Mouse (Mus musculus) myocyte (in vitro differentiated cells): Measurements from ENCODE around the gene Srl. TPM values are rescaled to one million over a fixed set of nuclear protein-coding genes. Genes with fewer than 3 reads are reported as not detected.
A peak's percentile ranks its signal among the peaks of the same experiment; 100 is the strongest.

Experiments used
- H3K27me3 ChIP-seq: one replicate; pipeline ENCODE4 v1.6.1; 2011; ENCODE audit not compliant: control insufficient read depth, insufficient read depth, insufficient read length
- H3K36me3 ChIP-seq: one replicate; pipeline ENCODE4 v1.6.1; 2011; ENCODE audit not compliant: control insufficient read depth, insufficient read depth
- H3K4me2 ChIP-seq: one replicate; pipeline ENCODE4 v1.6.1; 2011; ENCODE audit warnings: low read depth, control low read depth
- H3K4me3 ChIP-seq: one replicate; pipeline ENCODE4 v1.5.1; 2011; ENCODE audit warnings: mild to moderate bottlenecking, control low read depth, moderate library complexity
- H3K79me2 ChIP-seq: one replicate; pipeline ENCODE4 v1.6.1; 2011; ENCODE audit not compliant: control insufficient read depth, insufficient read depth
- H3ac ChIP-seq: one replicate; pipeline ENCODE4 v1.6.1; 2011; ENCODE audit not compliant: control insufficient read depth, insufficient read length
- CEBPB ChIP-seq: IDR thresholded peaks from 2 replicates; pipeline ENCODE4 v1.6.1; 2011; ENCODE audit warnings: mild to moderate bottlenecking, moderate library complexity; ENCODE audit not compliant: poor library complexity, insufficient read depth, severe bottlenecking
- E2F4 ChIP-seq: IDR thresholded peaks from one replicate; pipeline ENCODE4 v1.6.1; 2011; ENCODE audit warnings: mild to moderate bottlenecking, control low read depth, moderate library complexity; ENCODE audit not compliant: insufficient read depth
- MAX ChIP-seq: IDR thresholded peaks from one replicate; pipeline ENCODE4 v1.6.1; 2011; ENCODE audit warnings: low read depth, mild to moderate bottlenecking, control low read depth
- MYOD1 ChIP-seq, 3 experiments: IDR thresholded peaks; one replicate each; pipeline ENCODE4 v1.6.1; 2011; ENCODE audit warnings: control low read depth in 2 of 3, low read depth in 2 of 3, mild to moderate bottlenecking in 2 of 3, moderate library complexity in 1 of 3; ENCODE audit not compliant: insufficient read length in 2 of 3, control insufficient read depth in 1 of 3
- MYOG ChIP-seq, 3 experiments: IDR thresholded peaks; one replicate each; pipeline ENCODE4 v1.6.1; 2011; ENCODE audit warnings: control low read depth in 2 of 3, low read depth in 2 of 3, mild to moderate bottlenecking in 2 of 3; ENCODE audit not compliant: insufficient read length in 2 of 3, control insufficient read depth in 1 of 3, insufficient read depth in 1 of 3
- POLR2A ChIP-seq: IDR thresholded peaks from one replicate; pipeline ENCODE4 v1.6.1; 2011; ENCODE audit warnings: low read depth, mild to moderate bottlenecking, control low read depth, moderate library complexity; ENCODE audit not compliant: insufficient read length
- POLR2AphosphoS2 ChIP-seq: IDR thresholded peaks from one replicate; pipeline ENCODE4 v1.6.1; 2011; ENCODE audit warnings: low read depth, control low read depth; ENCODE audit not compliant: insufficient read length
- REST ChIP-seq: IDR thresholded peaks from one replicate; pipeline ENCODE4 v1.6.1; 2011; ENCODE audit warnings: mild to moderate bottlenecking, control low read depth, moderate library complexity; ENCODE audit not compliant: insufficient read depth, insufficient read length
- SRF ChIP-seq: IDR thresholded peaks from one replicate; pipeline ENCODE4 v1.6.1; 2011; ENCODE audit warnings: low read depth; ENCODE audit not compliant: control insufficient read depth, insufficient read length
- TCF12 ChIP-seq: IDR thresholded peaks from one replicate; pipeline ENCODE4 v1.6.1; 2011; ENCODE audit warnings: mild to moderate bottlenecking, control low read depth; ENCODE audit not compliant: poor library complexity, insufficient read depth, severe bottlenecking
- TCF3 ChIP-seq: IDR thresholded peaks from one replicate; pipeline ENCODE4 v1.6.1; 2011; ENCODE audit warnings: low read depth, control low read depth; ENCODE audit not compliant: insufficient read length
- USF1 ChIP-seq: IDR thresholded peaks from one replicate; pipeline ENCODE4 v1.6.1; 2011; ENCODE audit warnings: low read depth, mild to moderate bottlenecking, control low read depth, moderate library complexity
- polyA plus RNA-seq: library from polyadenylated mRNA; unstranded; fragments of >200 nt; fragmentation: generic; extraction: Trizol; gene quantifications from one replicate; pipeline ENCODE4 v1.2.1, GENCODE M21; 2012; ENCODE audit warnings: missing spikeins

Gene Srl
- polyA plus RNA-seq, 1 experiment, result 381 TPM

DNA sequence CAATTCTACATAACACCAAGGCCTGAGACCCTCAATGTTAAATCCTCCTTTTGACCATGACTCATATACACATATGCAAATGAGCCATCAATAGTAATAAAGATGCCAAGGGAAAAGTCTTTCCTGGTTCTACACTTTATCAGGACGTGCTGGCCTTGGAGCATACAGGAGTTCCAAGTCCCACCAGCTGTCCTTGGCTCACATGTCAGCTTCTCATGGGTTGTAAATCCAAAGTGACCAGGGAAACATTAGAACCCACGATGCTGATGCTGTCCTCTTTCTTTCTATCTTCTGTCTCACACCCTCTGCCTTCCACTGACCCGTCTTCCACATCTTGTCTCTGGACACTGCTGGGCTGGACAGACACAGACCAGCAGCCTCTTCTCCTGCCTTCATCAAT is 39.9 kb downstream of the Srl start:
- Histone ChIP-seq H3K27me3 (no peaks in the 10 kb centered on the region), H3K4me3 (no peak overlapping the region), H3ac (no peak overlapping the region), H3K79me2 (peaks cover 54% of the 10 kb centered on the region), H3K4me2 (no peak overlapping the region), H3K36me3 (peaks cover 16% of the 10 kb centered on the region)
- peak in 1 of 3 experiments; percentile 54 for TF ChIP-seq MYOG (IDR thresholded peaks at IDR 0.05; ENCODE audit: control insufficient read depth in 1 of 3, insufficient read depth in 1 of 3, insufficient read length in 2 of 3, low read depth in 2 of 3)
- peak in 1 of 3 experiments; percentile 25 for TF ChIP-seq MYOD1 (IDR thresholded peaks at IDR 0.05; ENCODE audit: control insufficient read depth in 1 of 3, insufficient read length in 2 of 3, low read depth in 2 of 3)
- TF ChIP-seq MAX, result no peak

DNA sequence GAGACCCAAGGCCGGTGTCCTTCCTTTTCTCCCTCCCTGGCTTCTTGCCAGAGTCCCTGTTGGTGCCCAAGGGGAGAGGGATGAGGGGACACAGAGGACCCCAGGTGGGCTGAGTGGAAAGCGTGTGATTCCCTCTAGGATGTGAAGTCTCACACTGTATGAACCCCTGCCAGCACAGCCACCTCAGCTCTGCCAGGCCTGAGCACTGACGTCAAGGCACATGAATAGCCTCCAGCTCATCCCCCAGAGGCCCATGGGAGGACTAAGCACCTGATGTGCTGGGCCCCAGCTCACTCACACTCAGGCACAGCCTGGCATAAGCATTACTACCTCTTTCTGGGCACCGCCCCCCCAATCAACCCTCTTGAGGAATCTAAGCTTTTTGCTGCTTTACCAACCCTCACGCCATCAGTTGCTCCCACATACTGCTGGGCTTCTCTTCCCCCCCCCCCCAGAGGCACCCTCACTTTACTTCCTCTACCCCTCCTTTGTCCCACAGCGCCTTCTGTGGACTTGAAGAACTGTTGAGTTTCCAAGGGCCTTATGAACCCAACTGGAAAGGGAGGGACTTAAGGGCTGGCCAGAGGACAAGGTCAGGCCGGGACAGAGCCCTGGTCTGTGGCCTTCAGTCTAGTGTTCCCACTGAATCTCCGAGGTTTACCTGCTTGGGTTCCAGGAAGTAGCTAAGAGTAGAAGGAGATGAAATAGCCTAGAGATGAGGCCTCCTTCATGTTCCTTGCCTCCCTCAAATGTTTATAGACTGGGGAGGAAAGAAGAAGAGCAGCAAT is 40.8 kb downstream of the Srl start:
- H3ac ChIP-seq, result no peak overlapping the region
- H3K36me3 ChIP-seq, result peaks cover 19% of the 10 kb centered on the region
- no peak overlapping the region for H3K4me3 ChIP-seq
- H3K27me3 ChIP-seq, result no peaks in the 10 kb centered on the region
- TF ChIP-seq MYOG (IDR thresholded peaks at IDR 0.05; ENCODE audit: control insufficient read depth in 1 of 3, insufficient read depth in 1 of 3, insufficient read length in 2 of 3, low read depth in 2 of 3), result peak in 1 of 3 experiments; percentile 18
- TF ChIP-seq E2F4, result no peak
- no peak for TF ChIP-seq POLR2AphosphoS2
- no peak for TF ChIP-seq SRF
- TF ChIP-seq MYOD1 (IDR thresholded peaks at IDR 0.05; ENCODE audit: control insufficient read depth in 1 of 3, insufficient read length in 2 of 3, low read depth in 2 of 3), result peak in 1 of 3 experiments; percentile 9
- TF ChIP-seq CEBPB, result no peak
- TF ChIP-seq REST, result no peak
- no peak for TF ChIP-seq MAX
- peak overlapping the region; percentile 6 for H3K4me2 ChIP-seq
- peaks cover 46% of the 10 kb centered on the region for H3K79me2 ChIP-seq

GRCm38 (mm10) chr16:4497762-4498607 is 43.6 kb downstream of the Srl start:
- TF ChIP-seq TCF12, result peak; percentile 5
- TF ChIP-seq MYOD1 (IDR thresholded peaks at IDR 0.05; ENCODE audit: control insufficient read depth in 1 of 3, insufficient read length in 2 of 3, low read depth in 2 of 3), result peak in 2 of 3 experiments; percentile 10 to 41
- TF ChIP-seq MYOG (IDR thresholded peaks at IDR 0.05; ENCODE audit: control insufficient read depth in 1 of 3, insufficient read depth in 1 of 3, insufficient read length in 2 of 3, low read depth in 2 of 3), result peak in 2 of 3 experiments; percentile 8 to 23
- TF ChIP-seq SRF, result no peak
- no peak overlapping the region for H3ac ChIP-seq
- H3K79me2 ChIP-seq, result peaks cover 26% of the 10 kb centered on the region
- H3K4me2 ChIP-seq, result peak overlapping the region; percentile 32
- peaks cover 20% of the 10 kb centered on the region for H3K36me3 ChIP-seq
- no peaks in the 10 kb centered on the region for H3K27me3 ChIP-seq
- no peak overlapping the region for H3K4me3 ChIP-seq

DNA sequence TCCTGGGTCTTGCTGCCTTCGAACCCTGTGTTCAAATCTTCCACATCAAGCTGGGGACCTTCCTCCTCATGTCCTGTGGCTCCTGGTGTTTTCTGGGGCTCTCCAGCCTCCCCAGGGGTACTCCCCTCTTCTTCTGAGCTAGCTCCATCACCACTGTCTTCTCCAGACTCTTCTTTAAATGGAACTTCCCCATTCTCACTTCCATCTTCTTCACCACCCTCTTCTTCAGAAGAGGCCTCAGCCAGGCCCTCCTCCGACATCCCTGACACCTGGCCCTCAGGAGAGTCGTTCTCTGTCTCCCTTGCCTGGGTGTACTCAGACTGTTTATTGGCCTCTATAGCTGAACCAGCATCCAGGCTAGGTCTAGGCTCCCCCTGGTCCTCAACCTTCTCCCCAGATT is 45.1 kb downstream of the Srl start:
- Histone ChIP-seq H3K79me2 (peaks cover 24% of the 10 kb centered on the region), H3K4me3 (no peak overlapping the region), H3K27me3 (no peaks in the 10 kb centered on the region), H3ac (no peak overlapping the region), H3K4me2 (no peak overlapping the region), H3K36me3 (peaks cover 20% of the 10 kb centered on the region)
- TF ChIP-seq MAX (no peak), MYOD1 (IDR thresholded peaks at IDR 0.05; ENCODE audit: control insufficient read depth in 1 of 3, insufficient read length in 2 of 3, low read depth in 2 of 3) (no peak), POLR2A (no peak), TCF12 (no peak), SRF (no peak), CEBPB (no peak), E2F4 (no peak), REST (no peak), MYOG (IDR thresholded peaks at IDR 0.05; ENCODE audit: control insufficient read depth in 1 of 3, insufficient read depth in 1 of 3, insufficient read length in 2 of 3, low read depth in 2 of 3) (no peak), POLR2AphosphoS2 (no peak)

GRCm38 (mm10) chr16:4495861-4496260 is 45.8 kb downstream of the Srl start:
- no peaks in the 10 kb centered on the region for H3K27me3 ChIP-seq
- H3ac ChIP-seq, result no peak overlapping the region
- no peak overlapping the region for H3K4me3 ChIP-seq
- TF ChIP-seq REST (no peak), MAX (no peak), CEBPB (no peak), E2F4 (no peak), POLR2AphosphoS2 (no peak), TCF3 (no peak), TCF12 (no peak), SRF (no peak), USF1 (no peak)
- H3K79me2 ChIP-seq, result peaks cover 24% of the 10 kb centered on the region
- H3K4me2 ChIP-seq, result no peak overlapping the region
- peaks cover 24% of the 10 kb centered on the region for H3K36me3 ChIP-seq
